Mouse (Mus musculus): Measurements from ENCODE around the gene Tns4.

Gene Tns4

GRCm38 (mm10) chr11:99089077-99089601, at the start of gene Tns4:
Gene Tns4, minus strand, starts transcription at chr11:99089306.
- in situ Hi-C loops (cut with MseI, MboI) = no loop called here

- in situ Hi-C loops (cut with MseI, MboI) = no loop called here
Observed at GRCm38 (mm10) chr11:99137385-99137784, 48.3 kb upstream of the Tns4 start.

- in situ Hi-C loops (cut with MseI, MboI) = no loop called here
Observed at GRCm38 (mm10) chr11:99136961-99137360, 47.9 kb upstream of the Tns4 start.

GRCm38 (mm10) chr11:99136361-99136760, 47.3 kb upstream of the Tns4 start:
- in situ Hi-C loops (cut with MseI, MboI) = no loop called here

- in situ Hi-C loops (cut with MseI, MboI) = no loop called here
Observed at GRCm38 (mm10) chr11:99135047-99135440, 45.9 kb upstream of the Tns4 start.

- in situ Hi-C loops (cut with MseI, MboI) = no loop called here
Observed at GRCm38 (mm10) chr11:99134266-99135046, 45.4 kb upstream of the Tns4 start.

GRCm38 (mm10) chr11:99133285-99133897, 44.3 kb upstream of the Tns4 start:
- in situ Hi-C loops (cut with MseI, MboI) = no loop called here

- in situ Hi-C loops (cut with MseI, MboI) = no loop called here
Observed at GRCm38 (mm10) chr11:99132091-99132730, 43.1 kb upstream of the Tns4 start.

- in situ Hi-C loops (cut with MseI, MboI) = no loop called here
Observed at GRCm38 (mm10) chr11:99131463-99131840, 42.3 kb upstream of the Tns4 start.

GRCm38 (mm10) chr11:99130736-99131462, 41.8 kb upstream of the Tns4 start:
- in situ Hi-C loops (cut with MseI, MboI) = no loop called here

GRCm38 (mm10) chr11:99129287-99129686, 40.2 kb upstream of the Tns4 start:
- in situ Hi-C loops (cut with MseI, MboI) = no loop called here

GRCm38 (mm10) chr11:99127785-99128682, 38.9 kb upstream of the Tns4 start:
- in situ Hi-C loops (cut with MseI, MboI) = no loop called here

- in situ Hi-C loops (cut with MseI, MboI) = no loop called here
Observed at GRCm38 (mm10) chr11:99126482-99127253, 37.6 kb upstream of the Tns4 start.

- in situ Hi-C loops (cut with MseI, MboI) = no loop called here
Observed at GRCm38 (mm10) chr11:99124635-99125029, 35.5 kb upstream of the Tns4 start.

- in situ Hi-C loops (cut with MseI, MboI) = no loop called here
Observed at GRCm38 (mm10) chr11:99123977-99124634, 35.0 kb upstream of the Tns4 start.

- in situ Hi-C loops (cut with MseI, MboI) = no loop called here
Observed at GRCm38 (mm10) chr11:99122703-99123102, 33.6 kb upstream of the Tns4 start.

GRCm38 (mm10) chr11:99121218-99121631, 32.1 kb upstream of the Tns4 start:
- in situ Hi-C loops (cut with MseI, MboI) = no loop called here

GRCm38 (mm10) chr11:99120524-99121217, 31.6 kb upstream of the Tns4 start:
- in situ Hi-C loops (cut with MseI, MboI) = no loop called here

- in situ Hi-C loops (cut with MseI, MboI) = loop anchor here (5.0 kb wide), 2 partner anchors 77 to 82 kb away; partner anchors contain the start of gene Igfbp4 (in 1 of the 2)
Observed at GRCm38 (mm10) chr11:99118963-99119362, 29.9 kb upstream of the Tns4 start.
